Mouse (Mus musculus) hindbrain, embryonic 10.5 days (tissue): ENCODE data around the gene Hic1. TPM values are rescaled to one million over a fixed set of nuclear protein-coding genes. Genes with fewer than 3 reads are reported as not detected.

ENCODE experiments used
- DNase-seq: peaks from one replicate; pipeline ENCODE4 v3.0.0-alpha.2; 2017; ENCODE audit warnings: low spot score
- H3K27ac ChIP-seq: fragments of 300-500 bp; sonication (generic); 2 replicates; pipeline ENCODE4 v1.5.1; 2016; ENCODE audit warnings: mild to moderate bottlenecking, moderate library complexity
- H3K27me3 ChIP-seq: fragments of 300-500 bp; sonication (generic); 2 replicates; pipeline ENCODE4 v1.6.1; 2016; ENCODE audit warnings: mild to moderate bottlenecking; ENCODE audit not compliant: poor library complexity, insufficient read depth, severe bottlenecking
- H3K36me3 ChIP-seq: fragments of 300-500 bp; sonication (generic); 2 replicates; pipeline ENCODE4 v1.6.1; 2016; ENCODE audit warnings: mild to moderate bottlenecking, moderate library complexity
- H3K4me1 ChIP-seq: fragments of 300-500 bp; sonication (generic); replicated peaks from 2 replicates; pipeline ENCODE4 v1.6.1; 2016; ENCODE audit warnings: mild to moderate bottlenecking
- H3K4me3 ChIP-seq: fragments of 300-500 bp; sonication (generic); 2 replicates; pipeline ENCODE4 v1.5.1; 2016; ENCODE audit warnings: mild to moderate bottlenecking, moderate library complexity
- H3K9me3 ChIP-seq: fragments of 300-500 bp; sonication (generic); 2 replicates; pipeline ENCODE4 v1.6.1; 2016; ENCODE audit warnings: mild to moderate bottlenecking, moderate library complexity
- WGBS: fragments of 180-500 bp; shearing (Covaris S2); methylation state at CpG from one replicate; pipeline ENCODE4 v1.1.7; 2016; 5-methylcytosine and 5-hydroxymethylcytosine counted together
- polyA plus RNA-seq: library from polyadenylated mRNA; unstranded; fragments of >200 nt; fragmentation: Nextera tagmentation; extraction: Ambion mirVana; gene quantifications from 2 replicates; pipeline ENCODE4 v1.2.1, GENCODE M21; 2016

Hic1 gene
- polyA plus RNA-seq, 1 experiment from 2014 or later, result 0.52 TPM

GRCm38 (mm10) chr11:75161417-75162008, 7.8 kb downstream of the Hic1 start:
- Histone ChIP-seq H3K9me3 (no peaks in the 10 kb centered on the region), H3K27ac (no peak overlapping the region), H3K27me3 (peaks cover 43% of the 10 kb centered on the region), H3K4me1 (peaks cover 43% of the 10 kb centered on the region), H3K36me3 (peaks cover 75% of the 10 kb centered on the region), H3K4me3 (no peak overlapping the region)
- 83% methylated on average over 4 of the region's 4 CpGs for WGBS
- DNase-seq, result no peak

DNA sequence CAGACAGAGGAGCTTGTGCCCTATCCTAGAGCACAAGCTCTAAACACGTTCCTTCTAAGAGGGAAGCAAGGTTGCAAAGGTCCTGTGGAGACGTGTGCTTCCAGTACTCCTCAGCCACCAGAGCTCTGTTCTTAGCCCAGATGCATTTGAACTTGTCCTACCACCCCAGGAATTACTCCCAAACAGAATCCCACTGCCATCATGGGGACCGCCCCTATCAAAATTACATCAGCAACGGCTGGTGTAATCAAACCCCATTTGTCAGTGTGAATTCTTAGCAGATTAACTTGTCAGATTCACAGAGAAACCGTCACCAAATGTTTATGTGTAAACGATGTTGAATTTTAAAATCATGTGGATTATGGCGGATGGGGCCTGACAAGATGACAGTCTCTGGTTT, 8.4 kb downstream of the Hic1 start:
- peaks cover 43% of the 10 kb centered on the region for H3K4me1 ChIP-seq
- no peak overlapping the region for H3K4me3 ChIP-seq
- peaks cover 37% of the 10 kb centered on the region for H3K27me3 ChIP-seq
- no peaks in the 10 kb centered on the region for H3K9me3 ChIP-seq
- DNase-seq, result no peak
- H3K36me3 ChIP-seq, result peaks cover 80% of the 10 kb centered on the region
- WGBS, result 92% methylated on average over 7 of the region's 7 CpGs
- H3K27ac ChIP-seq, result no peak overlapping the region

DNA sequence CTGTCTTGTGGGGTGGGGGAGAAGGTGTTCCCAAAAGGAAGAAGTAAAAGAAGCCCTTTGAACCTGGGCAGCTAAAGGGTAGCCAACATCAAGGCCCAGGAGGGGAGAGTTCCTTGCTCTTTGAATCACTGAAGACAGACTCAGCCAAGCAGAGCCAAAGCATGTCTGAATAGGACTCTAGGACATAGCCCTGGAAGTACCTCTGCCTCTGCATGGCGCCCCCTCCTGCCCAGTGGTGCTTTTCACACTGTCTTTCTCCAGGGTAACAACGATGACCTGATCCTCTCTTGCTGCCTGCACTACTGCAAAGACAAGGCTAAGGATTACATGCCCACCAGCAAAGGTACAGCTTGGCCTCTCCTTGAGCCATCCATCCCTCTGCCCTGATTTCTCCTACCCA, 9.8 kb downstream of the Hic1 start:
- no peak overlapping the region for H3K4me3 ChIP-seq
- H3K27me3 ChIP-seq, result peaks cover 24% of the 10 kb centered on the region
- H3K27ac ChIP-seq, result no peak overlapping the region
- peaks cover 82% of the 10 kb centered on the region for H3K36me3 ChIP-seq
- H3K4me1 ChIP-seq, result peaks cover 31% of the 10 kb centered on the region
- 59% methylated on average over 2 of the region's 2 CpGs for WGBS
- H3K9me3 ChIP-seq, result no peaks in the 10 kb centered on the region
- DNase-seq, result no peak

DNA sequence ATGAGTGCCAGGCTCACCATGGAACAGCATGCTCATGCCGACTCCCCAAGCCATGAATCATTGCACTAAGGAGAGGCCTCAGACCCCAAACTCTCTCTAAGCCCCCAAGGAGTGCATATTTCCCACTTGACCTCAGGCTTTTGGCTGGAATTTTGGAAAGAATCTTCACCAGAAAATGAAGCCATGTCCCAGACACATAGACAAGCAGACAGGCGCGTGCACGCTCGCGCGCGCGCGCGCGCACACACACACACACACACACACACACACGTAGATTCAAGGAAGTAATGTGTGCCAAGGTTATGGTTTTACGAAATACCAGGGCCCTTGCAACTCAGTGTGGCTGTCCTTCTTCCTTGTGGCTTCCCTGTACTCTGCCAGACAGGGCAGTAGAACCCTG, 10.9 kb downstream of the Hic1 start:
- Histone ChIP-seq H3K36me3 (peaks cover 74% of the 10 kb centered on the region), H3K4me1 (peaks cover 31% of the 10 kb centered on the region), H3K9me3 (no peaks in the 10 kb centered on the region), H3K4me3 (no peak overlapping the region), H3K27me3 (peaks cover 12% of the 10 kb centered on the region), H3K27ac (no peak overlapping the region)
- DNase-seq, result no peak
- 91% methylated on average over 14 of the region's 14 CpGs for WGBS

DNA sequence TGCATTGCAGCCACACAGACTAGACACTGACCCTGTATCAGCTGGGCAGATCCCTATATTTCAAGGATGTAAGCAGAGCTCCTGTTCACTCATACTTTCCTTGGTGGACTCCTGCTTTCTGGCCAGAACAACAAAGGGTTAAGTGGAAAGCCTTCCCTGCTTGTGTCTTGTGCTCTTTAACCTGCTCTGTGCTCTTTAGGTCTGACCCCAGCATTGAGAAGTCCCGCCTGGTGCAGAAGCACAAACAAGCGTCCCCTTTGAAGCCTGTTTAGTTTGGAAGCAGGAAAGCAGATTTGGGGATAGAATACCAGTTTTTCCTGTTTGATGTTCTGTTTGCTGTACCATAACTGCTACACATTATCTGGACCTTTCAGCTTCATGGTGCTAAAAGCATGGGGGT, 11.4 kb downstream of the Hic1 start:
- Histone ChIP-seq H3K4me1 (peaks cover 27% of the 10 kb centered on the region), H3K36me3 (peaks cover 74% of the 10 kb centered on the region), H3K27ac (no peak overlapping the region), H3K27me3 (peaks cover 7% of the 10 kb centered on the region), H3K9me3 (no peaks in the 10 kb centered on the region), H3K4me3 (no peak overlapping the region)
- 44% methylated on average over 2 of the region's 2 CpGs for WGBS
- DNase-seq, result no peak

- WGBS, result 62% methylated on average over 4 of the region's 4 CpGs
- Histone ChIP-seq H3K36me3 (peaks cover 70% of the 10 kb centered on the region), H3K4me3 (no peak overlapping the region), H3K27ac (0 out of 2 replicates have a peak overlapping the region, but pooled peaks have one; percentile 12), H3K9me3 (no peaks in the 10 kb centered on the region), H3K4me1 (peaks cover 27% of the 10 kb centered on the region), H3K27me3 (no peaks in the 10 kb centered on the region)
- DNase-seq, result no peak
Observed at GRCm38 (mm10) chr11:75157037-75157436, 12.3 kb downstream of the Hic1 start.

DNA sequence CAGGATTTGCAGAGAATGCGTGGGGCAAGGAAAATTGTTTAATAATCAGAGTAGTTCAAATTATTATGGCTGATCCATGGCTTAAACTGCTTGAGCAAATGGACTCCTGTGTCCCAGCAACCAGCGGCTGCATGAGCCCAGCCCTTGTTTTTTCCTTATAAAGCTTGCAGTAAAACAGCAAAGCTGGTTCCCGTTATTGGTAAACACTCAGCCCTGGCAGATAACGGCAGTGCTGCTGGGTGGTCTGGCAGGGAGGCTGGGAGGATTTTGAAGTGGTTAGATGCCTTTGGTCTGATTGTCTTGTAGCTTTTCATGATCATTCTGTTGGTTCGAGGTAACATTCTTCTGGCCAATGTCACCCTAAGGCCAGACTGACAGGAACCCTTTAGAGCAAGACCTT, 12.9 kb downstream of the Hic1 start:
- no peaks in the 10 kb centered on the region for H3K27me3 ChIP-seq
- no peak for DNase-seq
- H3K27ac ChIP-seq, result no peak overlapping the region
- H3K9me3 ChIP-seq, result no peaks in the 10 kb centered on the region
- WGBS, result 82% methylated on average over 5 of the region's 5 CpGs
- H3K36me3 ChIP-seq, result peaks cover 65% of the 10 kb centered on the region
- no peak overlapping the region for H3K4me3 ChIP-seq
- peaks cover 27% of the 10 kb centered on the region for H3K4me1 ChIP-seq

DNA sequence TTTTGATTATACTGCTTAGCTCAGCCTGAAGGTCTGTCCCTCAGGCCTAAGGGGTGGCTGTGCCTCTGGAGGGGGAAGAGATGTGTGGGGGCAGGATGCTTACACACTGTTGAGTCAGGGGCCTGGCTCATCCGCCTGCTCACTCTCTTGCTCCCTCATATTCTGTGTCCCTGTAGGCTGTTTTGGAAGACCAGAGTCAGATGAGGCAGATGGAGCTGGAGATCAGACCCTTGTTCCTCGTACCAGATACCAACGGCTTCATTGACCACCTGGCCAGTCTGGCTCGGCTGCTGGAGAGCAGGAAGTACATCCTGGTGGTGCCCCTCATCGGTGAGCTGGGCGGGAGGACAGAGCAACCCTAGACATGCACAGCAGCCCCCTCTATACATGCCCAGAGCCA, 13.3 kb downstream of the Hic1 start:
- no peak for DNase-seq
- Histone ChIP-seq H3K27me3 (no peaks in the 10 kb centered on the region), H3K36me3 (peaks cover 63% of the 10 kb centered on the region), H3K27ac (peak overlapping the region; percentile 35; the same call in 1 of the 2 replicates), H3K4me1 (peaks cover 27% of the 10 kb centered on the region), H3K4me3 (no peak overlapping the region), H3K9me3 (no peaks in the 10 kb centered on the region)
- 70% methylated on average over 6 of the region's 6 CpGs for WGBS

DNA sequence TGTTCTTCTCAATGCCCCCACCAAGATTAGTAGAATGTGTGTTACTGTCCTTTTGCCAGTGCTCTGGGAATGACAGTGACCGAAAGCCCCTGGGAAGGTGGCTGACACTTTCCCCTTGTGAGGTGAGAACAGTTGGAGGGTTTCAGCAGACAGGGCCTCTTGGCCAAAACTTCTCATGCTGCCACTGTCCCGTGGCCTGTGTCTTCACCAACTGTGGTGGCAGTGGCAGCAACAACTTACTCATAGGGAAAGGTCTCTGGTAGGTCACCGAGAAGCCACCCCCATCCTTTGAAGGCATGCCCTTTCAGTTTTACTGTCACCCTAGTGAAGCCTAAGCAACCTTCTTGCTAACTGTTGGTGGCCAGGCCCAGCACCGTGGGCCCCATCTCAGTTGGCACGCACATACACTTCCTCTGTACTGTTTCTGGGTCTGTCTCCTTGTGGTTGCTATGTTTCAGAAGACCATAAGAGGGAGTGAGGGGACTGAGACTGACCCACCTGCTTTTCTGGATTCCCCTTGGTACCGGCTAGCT, 15.2 kb downstream of the Hic1 start:
- WGBS, result 78% methylated on average over 6 of the region's 6 CpGs
- Histone ChIP-seq H3K9me3 (no peaks in the 10 kb centered on the region), H3K27ac (no peak overlapping the region), H3K4me1 (peaks cover 27% of the 10 kb centered on the region), H3K36me3 (peaks cover 63% of the 10 kb centered on the region), H3K27me3 (no peaks in the 10 kb centered on the region), H3K4me3 (no peak overlapping the region)
- no peak for DNase-seq

DNA sequence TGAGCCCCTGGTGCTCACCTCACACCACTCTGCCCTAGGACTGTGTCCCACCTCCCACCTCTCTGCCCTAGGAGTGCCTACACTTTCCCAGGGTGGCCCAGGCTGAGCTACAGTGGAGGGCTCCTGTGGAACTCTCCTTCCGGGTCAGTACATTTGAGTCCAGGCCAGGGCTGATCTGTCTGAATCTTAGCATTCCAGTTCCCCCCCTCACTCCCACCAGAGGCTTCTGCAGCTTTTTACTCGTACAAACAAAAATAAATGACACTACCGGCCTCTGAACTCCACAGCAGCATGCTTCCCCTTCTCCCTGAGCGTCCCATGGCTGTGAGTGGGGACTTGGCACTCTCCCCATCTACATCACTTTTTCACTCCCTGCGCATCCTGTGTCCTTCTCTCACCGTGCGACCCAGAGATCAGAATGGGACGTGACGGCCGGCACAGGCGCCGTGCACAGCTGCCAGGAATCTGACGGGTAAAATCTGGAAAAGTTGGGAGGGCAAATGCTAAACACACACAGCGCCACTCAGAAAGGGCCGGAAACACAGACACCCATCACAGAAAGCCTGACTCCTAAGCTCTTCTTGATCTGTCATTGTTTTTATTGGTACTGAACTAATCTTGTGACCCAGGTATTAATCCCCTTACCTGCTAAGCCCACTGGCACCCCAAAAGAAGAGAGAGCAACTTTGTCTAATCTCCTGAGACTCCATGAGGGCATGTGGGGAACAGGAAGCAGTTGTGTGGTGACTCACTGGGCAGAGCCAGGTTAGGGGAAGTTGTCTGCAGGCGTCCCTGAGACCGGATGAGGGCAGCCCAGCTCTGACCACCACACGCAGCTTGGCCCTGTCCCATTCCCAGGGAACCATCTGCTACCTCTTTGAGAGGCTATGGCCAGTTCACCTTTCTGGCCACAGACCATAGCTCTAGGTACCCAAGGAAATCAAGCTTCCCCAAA, 16.4 kb downstream of the Hic1 start:
- no peak for DNase-seq
- Histone ChIP-seq H3K4me3 (no peak overlapping the region), H3K27ac (no peak overlapping the region), H3K9me3 (no peaks in the 10 kb centered on the region), H3K4me1 (peaks cover 24% of the 10 kb centered on the region), H3K27me3 (no peaks in the 10 kb centered on the region), H3K36me3 (peaks cover 63% of the 10 kb centered on the region)
- 83% methylated on average over 18 of the region's 18 CpGs for WGBS

DNA sequence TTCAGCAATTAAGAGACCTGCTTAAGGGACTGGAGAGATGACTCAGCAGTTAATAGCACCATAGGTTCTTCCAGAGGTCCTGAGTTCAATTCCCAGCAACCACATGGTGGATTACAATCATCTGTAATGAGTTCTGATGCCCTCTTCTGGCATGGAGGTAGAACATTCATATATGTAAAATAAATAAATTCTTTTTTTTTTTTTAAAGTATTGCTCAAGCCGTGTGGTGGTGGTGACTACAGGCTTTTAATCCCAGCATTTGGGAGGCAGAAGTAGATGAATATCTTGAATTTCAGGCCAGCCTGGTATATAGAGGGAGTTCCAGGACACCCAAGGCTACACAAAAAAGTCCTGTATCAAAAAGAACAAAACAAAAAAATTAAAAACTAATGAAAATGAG, 19.0 kb downstream of the Hic1 start:
- Histone ChIP-seq H3K27me3 (no peaks in the 10 kb centered on the region), H3K27ac (no peak overlapping the region), H3K4me1 (peaks cover 12% of the 10 kb centered on the region), H3K9me3 (no peaks in the 10 kb centered on the region), H3K4me3 (no peak overlapping the region), H3K36me3 (peaks cover 60% of the 10 kb centered on the region)
- WGBS, result 90% methylated on average over 1 of the region's 1 CpGs
- no peak for DNase-seq

- Histone ChIP-seq H3K27ac (peak overlapping the region; percentile 60; the same call in 1 of the 2 replicates), H3K27me3 (no peaks in the 10 kb centered on the region), H3K4me1 (peaks cover 12% of the 10 kb centered on the region), H3K4me3 (no peak overlapping the region), H3K9me3 (no peaks in the 10 kb centered on the region), H3K36me3 (peaks cover 77% of the 10 kb centered on the region)
- 91% methylated on average over 11 of the region's 11 CpGs for WGBS
- no peak for DNase-seq
Observed at GRCm38 (mm10) chr11:75148332-75149035, 20.8 kb downstream of the Hic1 start.
